Mouse (Mus musculus): ENCODE measurements around the gene Olfr1014. TPM values are rescaled to one million over a fixed set of nuclear protein-coding genes. Genes with fewer than 3 reads are reported as not detected.

The Olfr1014 gene
- total and polyA plus RNA-seq, 2 experiments from 2014 or later = not detected

- Histone ChIP-seq H3K36me3 (ENCODE audit: insufficient read depth, low read length) (no peaks in the 10 kb centered on the region), H3K9ac (replicated peaks; ENCODE audit: low read length) (no peak within 1 kb of the TSS), H3K27ac (no peak within 1 kb of the TSS), H3K4me1 (ENCODE audit: insufficient read depth, low read length) (no peaks in the 10 kb centered on the region), H3K4me2 (ENCODE audit: low read depth, low read length) (no peak within 1 kb of the TSS), H3K4me3 (ENCODE audit: low read length) (no peak within 1 kb of the TSS), H3K9me3 (ENCODE audit: low read length) (no peaks in the 10 kb centered on the region), H3K27me3 (ENCODE audit: insufficient read depth, low read length) (no peaks in the 10 kb centered on the region)
- no peak for TF ChIP-seq CTCF (IDR thresholded peaks at IDR 0.05; ENCODE audit: low read depth)
- 92% methylated on average over 2 of the region's 2 CpGs for WGBS
- DNase-seq (ENCODE audit: low spot score) (no peak), ATAC-seq (no peak)
These were observed 29.9 kb downstream of the Olfr1014 start, which contains the start of gene Olfr1016 for GRCm38 (mm10) chr2:85802444-85802843. Gene Olfr1016 (minus strand): TSS chr2:85802544.

GRCm38 (mm10) chr2:85804501-85804900 lies 32.0 kb downstream of the Olfr1014 start:
- Histone ChIP-seq H3K27ac (no peak overlapping the region), H3K9me3 (ENCODE audit: low read length) (no peaks in the 10 kb centered on the region), H3K4me2 (ENCODE audit: low read depth, low read length) (no peak overlapping the region), H3K4me1 (ENCODE audit: insufficient read depth, low read length) (no peaks in the 10 kb centered on the region), H3K4me3 (ENCODE audit: low read length) (no peak overlapping the region), H3K36me3 (ENCODE audit: insufficient read depth, low read length) (no peaks in the 10 kb centered on the region), H3K9ac (replicated peaks; ENCODE audit: low read length) (no peak overlapping the region), H3K27me3 (ENCODE audit: insufficient read depth, low read length) (no peaks in the 10 kb centered on the region)
- TF ChIP-seq CTCF (IDR thresholded peaks at IDR 0.05; ENCODE audit: low read depth) = no peak
- ATAC-seq (no peak), DNase-seq (ENCODE audit: low spot score) (no peak)
- WGBS = 91% methylated on average over 4 of the region's 4 CpGs

- Histone ChIP-seq H3K4me2 (ENCODE audit: low read depth, low read length) (no peak within 1 kb of the TSS), H3K36me3 (ENCODE audit: insufficient read depth, low read length) (no peaks in the 10 kb centered on the region), H3K4me3 (ENCODE audit: low read length) (no peak within 1 kb of the TSS), H3K4me1 (ENCODE audit: insufficient read depth, low read length) (no peaks in the 10 kb centered on the region), H3K27me3 (ENCODE audit: insufficient read depth, low read length) (no peaks in the 10 kb centered on the region), H3K9ac (replicated peaks; ENCODE audit: low read length) (no peak within 1 kb of the TSS), H3K27ac (no peak within 1 kb of the TSS), H3K9me3 (ENCODE audit: low read length) (no peaks in the 10 kb centered on the region)
- TF ChIP-seq CTCF (IDR thresholded peaks at IDR 0.05; ENCODE audit: low read depth) = no peak
- DNase-seq (ENCODE audit: low spot score) (no peak), ATAC-seq (no peak)
These were observed 45.7 kb downstream of the Olfr1014 start, which contains the start of gene Olfr1018 for GRCm38 (mm10) chr2:85818179-85818578. Gene Olfr1018 (plus strand): TSS chr2:85818479.

Other genes with a start within 250 kb of the Olfr1014 start
- gene Olfr996, start 193.5 kb upstream of the Olfr1014 start, total RNA-seq (2014; rRNA removed) = not detected in 2 replicates
- not detected in 2 replicates for gene Olfr996, start 193.5 kb upstream of the Olfr1014 start, polyA plus RNA-seq (2015; fragmentation: Nextera tagmentation; extraction: Ambion mirVana)
- not detected in 2 replicates for gene Olfr998, start 183.8 kb upstream of the Olfr1014 start, total RNA-seq (2014; rRNA removed)
- not detected in 2 replicates for gene Olfr998, start 183.8 kb upstream of the Olfr1014 start, polyA plus RNA-seq (2015; fragmentation: Nextera tagmentation; extraction: Ambion mirVana)
- not detected in 2 replicates for gene Olfr1000, start 160.8 kb upstream of the Olfr1014 start, total RNA-seq (2014; rRNA removed)
- not detected in 2 replicates for gene Olfr1000, start 160.8 kb upstream of the Olfr1014 start, polyA plus RNA-seq (2015; fragmentation: Nextera tagmentation; extraction: Ambion mirVana)
- gene Olfr1002, start 122.0 kb upstream of the Olfr1014 start, total RNA-seq (2014; rRNA removed) = not detected in 2 replicates
- not detected in 2 replicates for gene Olfr1002, start 122.0 kb upstream of the Olfr1014 start, polyA plus RNA-seq (2015; fragmentation: Nextera tagmentation; extraction: Ambion mirVana)
- not detected in 2 replicates for gene Olfr154, start 108.3 kb upstream of the Olfr1014 start, total RNA-seq (2014; rRNA removed)
- not detected in 2 replicates for gene Olfr154, start 108.3 kb upstream of the Olfr1014 start, polyA plus RNA-seq (2015; fragmentation: Nextera tagmentation; extraction: Ambion mirVana)
- gene Olfr1006, start 93.9 kb upstream of the Olfr1014 start, total RNA-seq (2014; rRNA removed) = not detected in 2 replicates
- not detected in 2 replicates for gene Olfr1006, start 93.9 kb upstream of the Olfr1014 start, polyA plus RNA-seq (2015; fragmentation: Nextera tagmentation; extraction: Ambion mirVana)
- not detected in 2 replicates for gene Olfr1008, start 83.3 kb upstream of the Olfr1014 start, total RNA-seq (2014; rRNA removed)
- not detected in 2 replicates for gene Olfr1008, start 83.3 kb upstream of the Olfr1014 start, polyA plus RNA-seq (2015; fragmentation: Nextera tagmentation; extraction: Ambion mirVana)
- not detected in 2 replicates for gene Olfr1009, start 57.3 kb upstream of the Olfr1014 start, total RNA-seq (2014; rRNA removed)
- gene Olfr1009, start 57.3 kb upstream of the Olfr1014 start, polyA plus RNA-seq (2015; fragmentation: Nextera tagmentation; extraction: Ambion mirVana) = not detected in 2 replicates
- gene Olfr1012, start 9.9 kb upstream of the Olfr1014 start, total RNA-seq (2014; rRNA removed) = not detected in 2 replicates
- gene Olfr1012, start 9.9 kb upstream of the Olfr1014 start, polyA plus RNA-seq (2015; fragmentation: Nextera tagmentation; extraction: Ambion mirVana) = not detected in 2 replicates
- not detected in 2 replicates for gene Olfr1013, start 5.6 kb upstream of the Olfr1014 start, total RNA-seq (2014; rRNA removed)
- gene Olfr1013, start 5.6 kb upstream of the Olfr1014 start, polyA plus RNA-seq (2015; fragmentation: Nextera tagmentation; extraction: Ambion mirVana) = not detected in 2 replicates
- gene Olfr1015, start 9.3 kb downstream of the Olfr1014 start, total RNA-seq (2014; rRNA removed) = not detected in 2 replicates
- not detected in 2 replicates for gene Olfr1015, start 9.3 kb downstream of the Olfr1014 start, polyA plus RNA-seq (2015; fragmentation: Nextera tagmentation; extraction: Ambion mirVana)
- not detected in 2 replicates for gene Olfr1016, start 29.8 kb downstream of the Olfr1014 start, total RNA-seq (2014; rRNA removed)
- not detected in 2 replicates for gene Olfr1016, start 29.8 kb downstream of the Olfr1014 start, polyA plus RNA-seq (2015; fragmentation: Nextera tagmentation; extraction: Ambion mirVana)
- not detected in 2 replicates for gene Olfr1018, start 45.8 kb downstream of the Olfr1014 start, total RNA-seq (2014; rRNA removed)
- gene Olfr1018, start 45.8 kb downstream of the Olfr1014 start, polyA plus RNA-seq (2015; fragmentation: Nextera tagmentation; extraction: Ambion mirVana) = not detected in 2 replicates
- gene Olfr1019, start 72.8 kb downstream of the Olfr1014 start, total RNA-seq (2014; rRNA removed) = not detected in 2 replicates
- not detected in 2 replicates for gene Olfr1019, start 72.8 kb downstream of the Olfr1014 start, polyA plus RNA-seq (2015; fragmentation: Nextera tagmentation; extraction: Ambion mirVana)
- gene Olfr1020, start 74.3 kb downstream of the Olfr1014 start, total RNA-seq (2014; rRNA removed) = not detected in 2 replicates
- not detected in 2 replicates for gene Olfr1020, start 74.3 kb downstream of the Olfr1014 start, polyA plus RNA-seq (2015; fragmentation: Nextera tagmentation; extraction: Ambion mirVana)
- not detected in 2 replicates for gene Olfr1022, start 95.9 kb downstream of the Olfr1014 start, total RNA-seq (2014; rRNA removed)
- gene Olfr1022, start 95.9 kb downstream of the Olfr1014 start, polyA plus RNA-seq (2015; fragmentation: Nextera tagmentation; extraction: Ambion mirVana) = not detected in 2 replicates
- gene Olfr1023, start 112.9 kb downstream of the Olfr1014 start, total RNA-seq (2014; rRNA removed) = not detected in 2 replicates
- gene Olfr1023, start 112.9 kb downstream of the Olfr1014 start, polyA plus RNA-seq (2015; fragmentation: Nextera tagmentation; extraction: Ambion mirVana) = not detected in 2 replicates
- not detected in 2 replicates for gene Olfr1024, start 132.3 kb downstream of the Olfr1014 start, total RNA-seq (2014; rRNA removed)
- gene Olfr1024, start 132.3 kb downstream of the Olfr1014 start, polyA plus RNA-seq (2015; fragmentation: Nextera tagmentation; extraction: Ambion mirVana) = not detected in 2 replicates
- not detected in 2 replicates for gene Olfr1025-ps1, start 142.5 kb downstream of the Olfr1014 start, total RNA-seq (2014; rRNA removed)
- gene Olfr1025-ps1, start 142.5 kb downstream of the Olfr1014 start, polyA plus RNA-seq (2015; fragmentation: Nextera tagmentation; extraction: Ambion mirVana) = not detected in 2 replicates
- gene Olfr1026, start 148.8 kb downstream of the Olfr1014 start, total RNA-seq (2014; rRNA removed) = not detected in 2 replicates
- not detected in 2 replicates for gene Olfr1026, start 148.8 kb downstream of the Olfr1014 start, polyA plus RNA-seq (2015; fragmentation: Nextera tagmentation; extraction: Ambion mirVana)
- not detected in 2 replicates for gene Olfr1028, start 177.7 kb downstream of the Olfr1014 start, total RNA-seq (2014; rRNA removed)
- not detected in 2 replicates for gene Olfr1028, start 177.7 kb downstream of the Olfr1014 start, polyA plus RNA-seq (2015; fragmentation: Nextera tagmentation; extraction: Ambion mirVana)
- gene Olfr1029, start 201.2 kb downstream of the Olfr1014 start, total RNA-seq (2014; rRNA removed) = not detected in 2 replicates
- not detected in 2 replicates for gene Olfr1029, start 201.2 kb downstream of the Olfr1014 start, polyA plus RNA-seq (2015; fragmentation: Nextera tagmentation; extraction: Ambion mirVana)
- not detected in 2 replicates for gene Olfr1030, start 206.6 kb downstream of the Olfr1014 start, total RNA-seq (2014; rRNA removed)
- not detected in 2 replicates for gene Olfr1030, start 206.6 kb downstream of the Olfr1014 start, polyA plus RNA-seq (2015; fragmentation: Nextera tagmentation; extraction: Ambion mirVana)
- not detected in 2 replicates for gene Olfr1031, start 217.6 kb downstream of the Olfr1014 start, total RNA-seq (2014; rRNA removed)
- not detected in 2 replicates for gene Olfr1031, start 217.6 kb downstream of the Olfr1014 start, polyA plus RNA-seq (2015; fragmentation: Nextera tagmentation; extraction: Ambion mirVana)
- not detected in 2 replicates for gene Olfr1032, start 232.8 kb downstream of the Olfr1014 start, total RNA-seq (2014; rRNA removed)
- gene Olfr1032, start 232.8 kb downstream of the Olfr1014 start, polyA plus RNA-seq (2015; fragmentation: Nextera tagmentation; extraction: Ambion mirVana) = not detected in 2 replicates
- gene Olfr1033, start 247.9 kb downstream of the Olfr1014 start, total RNA-seq (2014; rRNA removed) = 0.21 and 1.1 TPM in 2 replicates
- 0.29 and 1.6 TPM in 2 replicates for gene Olfr1033, start 247.9 kb downstream of the Olfr1014 start, polyA plus RNA-seq (2015; fragmentation: Nextera tagmentation; extraction: Ambion mirVana)